Mouse (Mus musculus) intestine, embryonic 14.5 days (tissue): ENCODE data around the gene Egfl6. TPM values are rescaled to one million over a fixed set of nuclear protein-coding genes. Genes with fewer than 3 reads are reported as not detected.
"Not testable (repeated sequence)": the region's sequence is repeated elsewhere in the genome, so short reads cannot be mapped to it uniquely, and the experiment has no call there.

ENCODE experiments used
- ATAC-seq: fragments of 200-750 bp; cut with Nextera tagmentation; replicated peaks from 2 replicates; pipeline ENCODE4 v1.8.0; 2017; ENCODE audit warnings: low read depth, moderate number of reproducible peaks, moderate TSS enrichment, moderate library complexity; ENCODE audit not compliant: low FRiP score, low TSS enrichment
- DNase-seq: peaks from one replicate; pipeline ENCODE4 v3.0.0-alpha.2; 2018; ENCODE audit warnings: low spot score
- H3K27ac ChIP-seq: fragments of 300-500 bp; sonication (generic); 2 replicates; pipeline ENCODE4 v1.5.1; 2014; ENCODE audit warnings: low read depth, mild to moderate bottlenecking, control low read depth
- H3K27me3 ChIP-seq: fragments of 300-500 bp; sonication (generic); replicated peaks from 2 replicates; pipeline ENCODE4 v1.6.1; 2014; ENCODE audit warnings: low read length, control low read depth; ENCODE audit not compliant: control insufficient read depth, insufficient read depth
- H3K36me3 ChIP-seq: fragments of 300-500 bp; sonication (generic); 2 replicates; pipeline ENCODE4 v1.6.1; 2014; ENCODE audit warnings: low read length, control low read depth; ENCODE audit not compliant: control insufficient read depth, insufficient read depth
- H3K4me1 ChIP-seq: fragments of 300-500 bp; sonication (generic); replicated peaks from 2 replicates; pipeline ENCODE4 v1.6.1; 2014; ENCODE audit warnings: low read length, control low read depth, mixed read lengths; ENCODE audit not compliant: control insufficient read depth, insufficient read depth
- H3K4me2 ChIP-seq: fragments of 300-500 bp; sonication (generic); 2 replicates; pipeline ENCODE4 v1.6.1; 2014; ENCODE audit warnings: low read length
- H3K4me3 ChIP-seq: fragments of 300-500 bp; sonication (generic); 2 replicates; pipeline ENCODE4 v1.5.1; 2014; ENCODE audit warnings: low read depth, low read length, control low read depth, mixed read lengths
- H3K9ac ChIP-seq: fragments of 300-500 bp; sonication (generic); 2 replicates; pipeline ENCODE4 v1.6.1; 2014; ENCODE audit warnings: mild to moderate bottlenecking, low read length
- H3K9me3 ChIP-seq: fragments of 300-500 bp; sonication (generic); 2 replicates; pipeline ENCODE4 v1.6.1; 2016; ENCODE audit warnings: low read length, control low read depth; ENCODE audit not compliant: control insufficient read depth
- WGBS: fragments of 180-500 bp; shearing (Covaris S2); extraction: QIAGEN DNeasy Blood & Tissue Kit; methylation state at CpG from one replicate; pipeline ENCODE4 v1.1.7; 2014; 5-methylcytosine and 5-hydroxymethylcytosine counted together
- polyA plus RNA-seq: library from polyadenylated mRNA; unstranded; fragments of >200 nt; fragmentation: Nextera tagmentation; extraction: Ambion mirVana; gene quantifications from 2 replicates; pipeline ENCODE4 v1.2.1, GENCODE M21; 2014

The Egfl6 gene
- polyA plus RNA-seq, 1 experiment from 2014 or later, result 4.7 TPM

- DNase-seq (no peak), ATAC-seq (no peak)
- no peak overlapping the region for H3K4me3 ChIP-seq
- no peaks in the 10 kb centered on the region for H3K4me1 ChIP-seq
- H3K36me3 ChIP-seq, result no peaks in the 10 kb centered on the region
- H3K4me2 ChIP-seq, result no peak overlapping the region
- peaks cover 1% of the 10 kb centered on the region; the same call in 1 of the 2 replicates for H3K27me3 ChIP-seq
- no peaks in the 10 kb centered on the region for H3K9me3 ChIP-seq
- WGBS, result 32% methylated on average over 6 of the region's 6 CpGs
- no peak overlapping the region for H3K27ac ChIP-seq
- no peak overlapping the region for H3K9ac ChIP-seq
These were observed 53.8 kb downstream of the Egfl6 start for GRCm38 (mm10) chrX:166531671-166532070.

- DNase-seq, result no peak
- WGBS, result 72% methylated on average over 3 of the region's 3 CpGs
- ATAC-seq, result no peak
These were observed 57.4 kb downstream of the Egfl6 start for GRCm38 (mm10) chrX:166528126-166528525.

GRCm38 (mm10) chrX:166525637-166526315, 59.7 kb downstream of the Egfl6 start:
- Histone ChIP-seq H3K4me2 (no peak overlapping the region), H3K36me3 (no peaks in the 10 kb centered on the region), H3K9me3 (no peaks in the 10 kb centered on the region), H3K4me1 (no peaks in the 10 kb centered on the region), H3K9ac (no peak overlapping the region), H3K4me3 (no peak overlapping the region), H3K27me3 (no peaks in the 10 kb centered on the region), H3K27ac (no peak overlapping the region)
- 77% methylated on average over 2 of the region's 2 CpGs for WGBS
- DNase-seq (no peak), ATAC-seq (no peak)

More at GRCm38 (mm10) chrX:166528126-166528525, 57.4 kb downstream of the Egfl6 start:
- Histone ChIP-seq H3K9ac (no peak overlapping the region), H3K9me3 (no peaks in the 10 kb centered on the region), H3K27me3 (no peaks in the 10 kb centered on the region), H3K4me2 (no peak overlapping the region), H3K4me3 (no peak overlapping the region), H3K36me3 (no peaks in the 10 kb centered on the region), H3K4me1 (no peaks in the 10 kb centered on the region), H3K27ac (no peak overlapping the region)

GRCm38 (mm10) chrX:166520782-166521181, 64.7 kb downstream of the Egfl6 start:
- no peak overlapping the region for H3K9ac ChIP-seq
- no peak for ATAC-seq
- WGBS, result 89% methylated on average over 5 of the region's 5 CpGs

GRCm38 (mm10) chrX:166518345-166518744, 67.2 kb downstream of the Egfl6 start, which contains the start of gene Tceanc:
Gene Tceanc (minus strand): TSS chrX:166518567.
- no peaks in the 10 kb centered on the region for H3K9me3 ChIP-seq
- DNase-seq, result no peak
- 57% methylated on average over 16 of the region's 16 CpGs for WGBS

More at GRCm38 (mm10) chrX:166520782-166521181, 64.7 kb downstream of the Egfl6 start:
- no peaks in the 10 kb centered on the region for H3K9me3 ChIP-seq
- 0 out of 2 replicates have a peak, but pooled peaks cover 3% of the 10 kb centered on the region for H3K27me3 ChIP-seq
- no peak for DNase-seq
- no peaks in the 10 kb centered on the region for H3K4me1 ChIP-seq
- H3K4me2 ChIP-seq, result no peak overlapping the region
- H3K4me3 ChIP-seq, result no peak overlapping the region
- no peaks in the 10 kb centered on the region for H3K36me3 ChIP-seq
- no peak overlapping the region for H3K27ac ChIP-seq

GRCm38 (mm10) chrX:166516631-166517030, 68.9 kb downstream of the Egfl6 start:
- DNase-seq, result no peak
- Histone ChIP-seq H3K27me3 (0 out of 2 replicates have a peak, but pooled peaks cover 3% of the 10 kb centered on the region), H3K9me3 (no peaks in the 10 kb centered on the region), H3K4me3 (no peak overlapping the region), H3K4me1 (no peaks in the 10 kb centered on the region), H3K9ac (no peak overlapping the region), H3K27ac (no peak overlapping the region), H3K4me2 (no peak overlapping the region), H3K36me3 (no peaks in the 10 kb centered on the region)
- WGBS, result 82% methylated on average over 1 of the region's 1 CpGs
- no peak for ATAC-seq

More at GRCm38 (mm10) chrX:166518345-166518744, 67.2 kb downstream of the Egfl6 start, which contains the start of gene Tceanc:
- H3K4me2 ChIP-seq, result no peak within 1 kb of the TSS
- no peak within 1 kb of the TSS for H3K27ac ChIP-seq
- H3K36me3 ChIP-seq, result no peaks in the 10 kb centered on the region
- 0 out of 2 replicates have a peak, but pooled peaks cover 3% of the 10 kb centered on the region for H3K27me3 ChIP-seq
- no peak within 1 kb of the TSS for H3K9ac ChIP-seq
- no peak within 1 kb of the TSS for H3K4me3 ChIP-seq
- no peak for ATAC-seq
- H3K4me1 ChIP-seq, result no peaks in the 10 kb centered on the region

DNA sequence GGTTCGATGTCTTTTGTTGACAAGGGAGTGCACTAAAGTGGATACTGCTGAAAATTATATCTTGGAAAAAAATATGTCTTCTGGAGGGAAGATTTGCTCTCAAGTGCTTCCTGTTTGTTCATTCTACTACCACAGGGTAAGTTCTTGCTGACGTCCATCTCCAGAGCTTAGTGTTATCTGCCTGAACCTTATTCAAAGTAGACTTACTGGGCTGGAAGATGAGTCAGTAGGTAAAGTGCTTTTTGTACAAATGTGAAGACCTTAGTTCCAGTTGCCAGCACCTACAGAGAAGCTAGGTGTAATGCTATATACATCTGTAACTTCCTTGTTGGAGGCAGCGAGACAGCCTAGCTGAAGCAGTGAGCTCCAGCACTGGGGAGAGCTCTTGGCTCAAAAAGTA, 69.6 kb downstream of the Egfl6 start:
- H3K27ac ChIP-seq, result no peak overlapping the region
- no peak overlapping the region for H3K4me2 ChIP-seq
- 0 out of 2 replicates have a peak, but pooled peaks cover 3% of the 10 kb centered on the region for H3K27me3 ChIP-seq
- no peak overlapping the region for H3K4me3 ChIP-seq
- no peak for DNase-seq
- WGBS, result 83% methylated on average over 3 of the region's 3 CpGs
- no peaks in the 10 kb centered on the region for H3K36me3 ChIP-seq
- H3K9ac ChIP-seq, result no peak overlapping the region
- no peaks in the 10 kb centered on the region for H3K9me3 ChIP-seq
- no peak for ATAC-seq
- no peaks in the 10 kb centered on the region for H3K4me1 ChIP-seq

DNA sequence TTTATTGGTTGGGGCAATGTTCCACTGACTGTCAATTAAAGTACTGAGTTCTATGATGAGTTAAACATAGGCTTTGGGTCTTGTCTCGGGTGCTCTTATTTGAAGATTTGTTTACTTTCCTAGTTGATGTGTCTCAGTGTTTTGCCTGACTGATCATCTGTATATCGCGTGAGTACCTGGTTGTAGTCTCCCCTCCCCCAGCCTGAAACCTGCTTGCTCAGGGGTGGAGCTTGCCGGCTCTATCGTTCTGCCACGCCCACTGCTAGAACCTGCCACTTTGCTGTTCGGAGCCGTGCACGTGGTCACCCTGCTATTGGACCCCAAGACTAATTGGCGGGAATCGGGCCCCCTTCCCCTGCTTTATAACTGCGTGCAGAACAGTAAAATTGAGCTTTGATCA, 71.5 kb downstream of the Egfl6 start:
- not testable (repeated sequence) for H3K36me3 ChIP-seq, H3K27ac ChIP-seq, H3K4me3 ChIP-seq, H3K9ac ChIP-seq, H3K9me3 ChIP-seq, ATAC-seq, H3K27me3 ChIP-seq, DNase-seq, H3K4me1 ChIP-seq
- H3K4me2 ChIP-seq, result peak overlapping the region; percentile 18; the same call in 1 of the 2 replicates
- WGBS, result 23% methylated on average over 12 of the region's 12 CpGs

DNA sequence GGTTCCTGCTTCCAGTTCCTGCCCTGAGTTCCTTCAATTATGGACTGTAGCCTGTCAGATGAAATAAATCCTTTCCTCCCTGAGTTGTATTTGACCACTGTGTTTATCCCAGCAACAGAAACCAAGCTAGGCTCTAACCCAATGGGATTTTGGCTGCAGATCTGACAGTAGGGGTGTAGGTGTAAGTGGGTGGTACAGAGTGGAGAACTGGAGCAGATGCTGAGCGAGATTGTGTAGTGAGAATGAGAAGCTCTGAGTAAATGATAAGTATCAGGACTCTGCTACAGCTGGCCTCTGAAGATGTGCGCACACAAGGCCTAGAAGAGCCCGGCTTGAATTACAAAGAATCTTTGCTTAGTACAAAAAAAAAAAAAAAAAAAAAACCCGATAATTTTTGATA, 73.4 kb downstream of the Egfl6 start:
- 96% methylated on average over 4 of the region's 4 CpGs for WGBS
- H3K4me2 ChIP-seq, result no peak overlapping the region
- no peaks in the 10 kb centered on the region for H3K9me3 ChIP-seq
- no peak overlapping the region for H3K4me3 ChIP-seq
- ATAC-seq, result no peak
- DNase-seq, result no peak
- H3K4me1 ChIP-seq, result no peaks in the 10 kb centered on the region
- no peaks in the 10 kb centered on the region for H3K36me3 ChIP-seq
- H3K27ac ChIP-seq, result no peak overlapping the region
- no peaks in the 10 kb centered on the region for H3K27me3 ChIP-seq
- no peak overlapping the region for H3K9ac ChIP-seq
